Mouse (Mus musculus) lung, adult 2 months (tissue): ENCODE results near the gene Celf2.

Experiments used
- CTCF ChIP-seq: fragments of 200-500 bp; IDR thresholded peaks from 2 replicates; pipeline ENCODE4 v1.5.1; 2011; ENCODE audit warnings: mild to moderate bottlenecking, low read length, control low read depth; ENCODE audit not compliant: insufficient read depth
- POLR2A ChIP-seq: fragments of 200-500 bp; IDR thresholded peaks from 2 replicates; pipeline ENCODE4 v1.6.1; 2011; ENCODE audit warnings: low read depth, mild to moderate bottlenecking, control low read depth, low read length, borderline replicate concordance; ENCODE audit errors: extremely low read depth

DNA sequence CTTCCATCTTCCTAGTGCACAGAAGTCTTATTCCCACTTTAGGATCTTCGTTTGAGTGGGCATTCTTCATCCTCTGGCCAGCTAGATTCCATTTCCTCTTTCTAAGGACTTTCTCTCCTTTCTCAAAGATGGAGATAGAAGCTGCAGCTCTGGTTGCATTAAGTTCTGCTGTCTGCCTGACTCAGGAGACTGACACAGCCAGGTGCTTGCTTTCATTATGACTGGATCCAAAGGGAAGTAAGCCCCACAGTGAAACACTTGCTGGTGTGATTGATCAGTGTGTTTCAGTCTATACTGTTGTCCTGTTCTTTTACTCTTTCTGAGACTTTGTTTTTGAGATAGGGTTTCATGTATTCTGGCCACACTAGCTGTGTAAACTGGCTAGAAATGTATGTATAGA is 468.4 kb downstream of the Celf2 start:
- TF ChIP-seq CTCF, result no peak
- TF ChIP-seq POLR2A, result no peak
